Mouse (Mus musculus) layer of hippocampus, postnatal 36 days (tissue): ENCODE measurements around the gene M1ap. TPM values are rescaled to one million over a fixed set of nuclear protein-coding genes. Genes with fewer than 3 reads are reported as not detected.
A peak's percentile ranks its signal among the peaks of the same experiment; 100 is the strongest.

Source experiments
- DNase-seq, 2 experiments: peaks; one replicate each; pipeline ENCODE4 v3.0.0; 2022
- microRNA-seq, 2 experiments: library from miRNA; unstranded; fragments of <30 nt; microRNA quantifications; one replicate each; pipeline ENCODE4 v1.2.0; 2021
- total RNA-seq, 2 experiments: library from RNA; stranded (reverse); gene quantifications; 2 replicates each; pipeline ENCODE4 v1.2.3; 2021

Gene M1ap
- total RNA-seq, 2 experiments from 2014 or later: not detected

DNA sequence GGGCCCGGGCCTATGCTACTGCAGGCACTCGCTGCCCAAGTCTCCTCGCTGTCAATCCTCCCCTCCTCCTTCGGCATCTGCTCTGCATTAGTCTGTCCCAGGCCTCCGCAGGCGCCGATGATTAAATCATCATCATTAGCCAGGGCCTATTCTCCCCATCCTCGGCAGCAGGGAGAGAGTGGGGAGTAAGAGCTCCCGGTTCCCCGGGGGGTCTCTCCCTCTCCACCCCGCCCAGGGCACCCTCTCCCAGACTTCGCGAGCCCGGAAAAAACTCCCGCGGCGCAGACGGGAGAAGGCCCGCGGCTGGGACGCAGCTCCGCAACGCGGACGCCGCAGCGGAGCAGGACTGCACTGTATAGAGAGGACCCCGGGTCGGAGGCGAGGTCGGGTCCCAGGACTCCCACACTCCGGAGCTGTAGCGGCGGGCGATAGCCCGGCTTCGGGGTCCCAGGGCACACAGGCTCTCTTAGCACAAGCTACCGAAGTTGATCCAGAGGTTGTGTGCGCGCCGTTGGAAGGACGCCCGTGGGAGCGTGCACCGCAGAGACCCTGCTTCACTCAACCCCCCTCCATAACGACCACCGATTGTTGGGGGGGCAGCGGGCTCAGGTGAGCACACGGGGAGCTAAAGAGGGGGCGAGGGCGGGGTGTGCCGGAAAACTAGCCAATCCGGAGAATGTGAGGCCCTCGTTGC, 131.1 kb downstream of the M1ap start, which contains the start of gene Pcgf1:
Gene Pcgf1, plus strand, starts transcription at position 240 of the 694 bp plus-strand sequence.
- peak; percentile 59 to 64 for DNase-seq

DNA sequence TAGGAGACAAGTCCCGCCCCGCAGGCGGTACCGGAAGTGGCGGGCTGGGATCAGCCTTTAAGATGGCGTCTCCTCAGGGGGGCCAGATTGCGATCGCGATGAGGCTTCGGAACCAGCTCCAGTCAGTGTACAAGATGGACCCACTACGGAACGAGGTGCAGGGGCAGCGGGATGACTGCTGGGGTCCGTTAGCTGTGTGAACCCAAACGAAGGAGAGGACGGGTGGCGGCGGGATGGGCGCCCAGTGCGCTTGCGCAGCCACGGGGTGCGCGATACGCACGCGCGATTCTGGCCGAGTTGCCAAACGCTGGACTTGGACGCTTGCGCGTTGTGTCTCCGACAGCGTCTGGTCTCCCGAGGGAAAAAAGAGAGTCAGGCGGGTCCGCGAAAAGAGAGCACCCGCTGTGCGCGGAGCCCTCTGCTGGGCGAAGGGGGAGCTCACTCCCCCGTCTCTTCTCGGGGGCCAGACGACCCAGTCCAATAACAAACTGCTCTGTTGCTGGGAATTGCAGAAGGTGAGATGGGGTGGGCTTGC, 131.7 kb downstream of the M1ap start:
- peak; percentile 99 to 100 for DNase-seq

Small RNAs within 50 kb of the gene (microRNA-seq; reads per million reads assigned to microRNA genes)
- gene Mir7040: 0 to 0.21 reads per million in 2 experiments

Other genes starting within 250 kb of the M1ap start
- 10 to 100 TPM; 34.3 to 35.3 TPM for gene Pole4, start 241.5 kb upstream of the M1ap start, total RNA-seq
- gene Hk2, start 172.4 kb upstream of the M1ap start, total RNA-seq: 1 to 10 TPM; 6.9 to 8.3 TPM
- 10 to 100 TPM; 41.0 to 41.2 TPM for gene Sema4f, start 7.1 kb upstream of the M1ap start, total RNA-seq
- 1 to 10 TPM; 2.5 to 2.6 TPM for gene Dok1, start 86.6 kb downstream of the M1ap start, total RNA-seq
- gene Loxl3, start 87.3 kb downstream of the M1ap start, total RNA-seq: 1 to 10 TPM; 4.1 to 5.4 TPM
- gene Aup1, start 107.6 kb downstream of the M1ap start, total RNA-seq: 100 to 1,000 TPM; 121 to 142 TPM
- 10 to 100 TPM; 47.1 to 49.0 TPM for gene Htra2, start 108.4 kb downstream of the M1ap start, total RNA-seq
- gene Dqx1, start 110.9 kb downstream of the M1ap start, total RNA-seq: under 1 TPM; 0.40 to 0.94 TPM
- gene Tlx2, start 123.4 kb downstream of the M1ap start, total RNA-seq: not detected
- gene Pcgf1, start 131.0 kb downstream of the M1ap start, total RNA-seq: 10 to 100 TPM; 33.9 to 34.9 TPM
- gene Lbx2, start 139.5 kb downstream of the M1ap start, total RNA-seq: under 1 TPM in 1 of 2 experiments, not detected in 1; 0.48 TPM
- gene Ccdc142, start 154.7 kb downstream of the M1ap start, total RNA-seq: 1 to 10 TPM; 8.0 to 8.2 TPM
- 1 to 10 TPM; 5.8 to 7.0 TPM for gene Gm42688, start 154.7 kb downstream of the M1ap start, total RNA-seq
- 10 to 100 TPM; 64.4 to 69.9 TPM for gene Mrpl53, start 162.1 kb downstream of the M1ap start, total RNA-seq
- 10 to 100 TPM; 28.0 to 28.9 TPM for gene Mogs, start 168.6 kb downstream of the M1ap start, total RNA-seq
- 10 to 100 TPM; 58.2 to 61.4 TPM for gene Wbp1, start 174.7 kb downstream of the M1ap start, total RNA-seq
- 10 to 100 TPM; 21.2 to 23.5 TPM for gene Ino80b, start 178.5 kb downstream of the M1ap start, total RNA-seq
- gene Rtkn, start 188.6 kb downstream of the M1ap start, total RNA-seq: 10 to 100 TPM; 75.9 to 90.3 TPM
- gene Wdr54, start 209.5 kb downstream of the M1ap start, total RNA-seq: 10 to 100 TPM; 24.2 to 25.3 TPM
- gene 1700003E16Rik, start 209.5 kb downstream of the M1ap start, total RNA-seq: 10 to 100 TPM; 23.4 to 24.0 TPM
- 100 to 1,000 TPM; 384 to 404 TPM for gene Dctn1, start 219.0 kb downstream of the M1ap start, total RNA-seq